Mouse (Mus musculus) midbrain, embryonic 16.5 days (tissue): ENCODE results near the gene Cs. TPM values are rescaled to one million over a fixed set of nuclear protein-coding genes. Genes with fewer than 3 reads are reported as not detected.

Experiments used
- ATAC-seq: fragments of 200-750 bp; cut with Nextera tagmentation; 2 replicates; pipeline ENCODE4 v1.8.0; 2017; ENCODE audit warnings: moderate TSS enrichment
- H3K27ac ChIP-seq: fragments of 300-500 bp; sonication (generic); 2 replicates; pipeline ENCODE4 v1.5.1; 2014; ENCODE audit warnings: mild to moderate bottlenecking, low read length, mixed read lengths
- H3K27me3 ChIP-seq: fragments of 300-500 bp; sonication (generic); 2 replicates; pipeline ENCODE4 v1.6.1; 2014; ENCODE audit warnings: low read depth, low read length, mixed read lengths; ENCODE audit not compliant: control insufficient read depth, insufficient read depth
- H3K36me3 ChIP-seq: fragments of 300-500 bp; sonication (generic); 2 replicates; pipeline ENCODE4 v1.6.1; 2014; ENCODE audit warnings: mild to moderate bottlenecking, low read length, moderate library complexity, mixed read lengths; ENCODE audit not compliant: control insufficient read depth, insufficient read depth
- H3K4me1 ChIP-seq: fragments of 300-500 bp; sonication (generic); 2 replicates; pipeline ENCODE4 v1.6.1; 2014; ENCODE audit warnings: mild to moderate bottlenecking, low read length, mixed read lengths; ENCODE audit not compliant: control insufficient read depth, insufficient read depth
- H3K4me2 ChIP-seq: fragments of 300-500 bp; sonication (generic); 2 replicates; pipeline ENCODE4 v1.6.1; 2014; ENCODE audit warnings: mild to moderate bottlenecking, low read length, mixed read lengths
- H3K4me3 ChIP-seq: fragments of 300-500 bp; sonication (generic); 2 replicates; pipeline ENCODE4 v1.5.1; 2014; ENCODE audit warnings: low read depth, mild to moderate bottlenecking, low read length, moderate library complexity, mixed read lengths
- H3K9ac ChIP-seq: fragments of 300-500 bp; sonication (generic); 2 replicates; pipeline ENCODE4 v1.6.1; 2014; ENCODE audit warnings: low read depth, low read length, mixed read lengths
- H3K9me3 ChIP-seq: fragments of 300-500 bp; sonication (generic); replicated peaks from 2 replicates; pipeline ENCODE4 v1.6.1; 2014; ENCODE audit warnings: mild to moderate bottlenecking, low read length, mixed read lengths; ENCODE audit not compliant: control insufficient read depth, poor library complexity, severe bottlenecking
- WGBS: fragments of 180-500 bp; shearing (Covaris S2); extraction: QIAGEN DNeasy Blood & Tissue Kit; methylation state at CpG from one replicate; pipeline ENCODE4 v1.1.7; 2014; 5-methylcytosine and 5-hydroxymethylcytosine counted together
- polyA plus RNA-seq: library from polyadenylated mRNA; unstranded; fragments of >200 nt; fragmentation: Nextera tagmentation; extraction: Ambion mirVana; gene quantifications from 2 replicates; pipeline ENCODE4 v1.2.1, GENCODE M21; 2015

The Cs gene
- polyA plus RNA-seq, 1 experiment from 2014 or later: 265 TPM

DNA sequence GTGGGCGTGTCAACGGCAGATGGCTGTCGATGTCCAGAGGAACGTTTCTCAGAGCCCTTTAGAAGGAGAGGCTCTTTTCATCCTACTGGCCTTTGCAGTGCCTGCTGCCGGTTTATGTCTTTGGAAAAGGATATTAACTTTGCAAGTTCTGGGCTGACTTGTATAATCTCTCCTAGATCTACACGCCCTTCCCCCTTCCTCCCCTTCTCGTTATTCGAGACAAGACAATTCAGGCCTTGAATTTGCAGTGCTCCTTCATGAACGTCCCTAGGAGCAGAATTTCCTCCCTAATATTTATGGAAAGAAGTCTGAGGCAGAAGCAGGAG lies 31.6 kb downstream of the Cs start:
- Histone ChIP-seq H3K36me3 (peaks cover 8% of the 10 kb centered on the region; the same call in 1 of the 2 replicates), H3K9ac (peak overlapping the region; percentile 78), H3K4me2 (peak overlapping the region; percentile 85), H3K4me1 (peaks cover 10% of the 10 kb centered on the region), H3K4me3 (peak overlapping the region; percentile 74), H3K9me3 (no peaks in the 10 kb centered on the region), H3K27ac (peak overlapping the region; percentile 97), H3K27me3 (no peaks in the 10 kb centered on the region)
- WGBS: 3% methylated on average over 9 of the region's 9 CpGs
- no peak for ATAC-seq

DNA sequence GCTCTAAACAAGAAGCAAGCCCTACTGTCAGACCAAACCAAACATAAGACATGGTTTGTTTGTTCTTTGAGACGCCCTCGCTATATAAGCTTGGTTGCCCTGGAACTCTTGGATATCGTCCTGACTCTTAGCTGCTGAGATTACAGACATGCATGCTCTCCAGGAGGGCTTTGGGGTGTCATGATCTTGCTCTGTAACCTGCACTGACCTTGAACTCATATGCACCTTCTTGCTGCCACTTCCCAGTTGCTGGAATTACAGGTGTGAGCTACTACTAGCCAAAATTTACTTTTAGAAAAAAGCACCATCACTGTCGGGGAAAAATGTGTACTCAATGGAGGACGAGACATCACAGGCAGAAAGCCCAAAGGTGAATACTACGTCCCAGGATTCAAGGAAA lies 32.1 kb downstream of the Cs start:
- Histone ChIP-seq H3K4me3 (peak overlapping the region; percentile 74), H3K27ac (peak overlapping the region; percentile 97), H3K27me3 (no peaks in the 10 kb centered on the region), H3K4me1 (peaks cover 10% of the 10 kb centered on the region), H3K9ac (peak overlapping the region; percentile 78; the same call in 1 of the 2 replicates), H3K4me2 (peak overlapping the region; percentile 85), H3K36me3 (peaks cover 4% of the 10 kb centered on the region; the same call in 1 of the 2 replicates), H3K9me3 (no peaks in the 10 kb centered on the region)
- no peak for ATAC-seq
- 78% methylated on average over 6 of the region's 6 CpGs for WGBS

DNA sequence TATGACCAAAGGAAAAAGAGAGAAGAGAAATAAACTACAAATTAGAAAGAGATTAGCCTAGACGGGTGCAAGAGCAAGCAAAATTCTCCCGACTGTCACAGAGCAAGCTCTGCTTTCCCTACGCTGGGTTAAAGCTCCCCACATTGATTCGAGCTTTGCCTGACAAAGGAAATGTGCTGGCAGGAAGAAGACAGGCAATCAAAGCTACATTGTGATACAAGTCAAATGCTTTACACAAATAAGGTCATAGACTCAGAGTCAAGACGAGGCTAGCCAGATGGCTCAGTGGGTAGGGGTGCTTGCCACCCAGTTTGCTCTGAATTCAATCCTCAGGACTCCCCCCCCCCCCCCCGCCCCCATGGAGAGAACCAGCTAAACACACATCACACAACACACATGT lies 32.5 kb downstream of the Cs start:
- ATAC-seq: no peak
- no peak overlapping the region for H3K27ac ChIP-seq
- H3K36me3 ChIP-seq: peaks cover 2% of the 10 kb centered on the region; the same call in 1 of the 2 replicates
- no peaks in the 10 kb centered on the region for H3K27me3 ChIP-seq
- H3K4me3 ChIP-seq: no peak overlapping the region
- no peak overlapping the region for H3K9ac ChIP-seq
- WGBS: 63% methylated on average over 5 of the region's 6 CpGs
- H3K4me1 ChIP-seq: peaks cover 10% of the 10 kb centered on the region
- H3K9me3 ChIP-seq: no peaks in the 10 kb centered on the region
- no peak overlapping the region for H3K4me2 ChIP-seq

DNA sequence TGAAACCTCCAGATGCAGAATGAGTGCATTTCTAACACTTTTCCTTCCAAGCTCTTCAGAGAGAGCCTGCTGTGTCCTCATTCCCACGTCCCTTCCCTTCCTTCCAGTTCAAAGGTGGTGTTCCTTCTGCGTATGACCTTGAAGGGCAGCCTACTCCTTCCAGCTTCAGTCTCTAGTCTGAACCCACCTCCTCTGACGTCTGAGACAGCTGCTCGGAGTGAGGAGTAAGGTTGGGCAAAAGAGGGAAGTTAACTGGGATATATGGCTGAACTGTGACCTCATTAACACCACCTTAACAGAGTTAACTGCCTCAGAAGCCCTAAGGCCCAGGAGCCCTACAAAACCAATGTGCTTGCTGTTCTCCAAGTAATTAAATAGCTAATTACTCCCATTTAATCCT lies 33.1 kb downstream of the Cs start:
- H3K9me3 ChIP-seq: no peaks in the 10 kb centered on the region
- H3K27me3 ChIP-seq: no peaks in the 10 kb centered on the region
- no peak for ATAC-seq
- H3K9ac ChIP-seq: no peak overlapping the region
- H3K27ac ChIP-seq: no peak overlapping the region
- H3K4me1 ChIP-seq: peaks cover 10% of the 10 kb centered on the region
- no peak overlapping the region for H3K4me3 ChIP-seq
- no peak overlapping the region for H3K4me2 ChIP-seq
- no peaks in the 10 kb centered on the region for H3K36me3 ChIP-seq
- 64% methylated on average over 4 of the region's 4 CpGs for WGBS

DNA sequence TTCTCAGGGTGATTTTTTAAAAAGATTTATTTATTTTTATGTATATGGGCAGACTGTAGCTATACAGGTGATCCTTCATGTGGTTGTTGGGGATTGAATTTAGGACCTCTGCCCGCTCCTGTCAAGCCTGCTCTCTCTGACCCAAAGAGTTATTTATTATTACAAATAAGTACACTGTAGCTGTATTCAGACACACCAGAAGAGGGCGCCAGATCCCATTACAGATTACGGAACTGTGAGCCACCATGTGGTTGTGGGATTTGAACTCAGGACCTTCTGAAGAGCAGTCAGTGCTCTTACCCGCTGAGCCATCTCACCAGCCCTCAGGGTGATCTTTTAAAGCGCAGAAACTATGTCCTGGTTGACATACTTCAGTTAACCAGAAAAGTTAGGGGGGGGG lies 34.6 kb downstream of the Cs start:
- Histone ChIP-seq H3K4me3 (no peak overlapping the region), H3K9me3 (no peaks in the 10 kb centered on the region), H3K9ac (no peak overlapping the region), H3K4me1 (peaks cover 17% of the 10 kb centered on the region), H3K27me3 (no peaks in the 10 kb centered on the region), H3K4me2 (no peak overlapping the region), H3K27ac (no peak overlapping the region), H3K36me3 (no peaks in the 10 kb centered on the region)
- no peak for ATAC-seq
- WGBS: 82% methylated on average over 5 of the region's 5 CpGs

DNA sequence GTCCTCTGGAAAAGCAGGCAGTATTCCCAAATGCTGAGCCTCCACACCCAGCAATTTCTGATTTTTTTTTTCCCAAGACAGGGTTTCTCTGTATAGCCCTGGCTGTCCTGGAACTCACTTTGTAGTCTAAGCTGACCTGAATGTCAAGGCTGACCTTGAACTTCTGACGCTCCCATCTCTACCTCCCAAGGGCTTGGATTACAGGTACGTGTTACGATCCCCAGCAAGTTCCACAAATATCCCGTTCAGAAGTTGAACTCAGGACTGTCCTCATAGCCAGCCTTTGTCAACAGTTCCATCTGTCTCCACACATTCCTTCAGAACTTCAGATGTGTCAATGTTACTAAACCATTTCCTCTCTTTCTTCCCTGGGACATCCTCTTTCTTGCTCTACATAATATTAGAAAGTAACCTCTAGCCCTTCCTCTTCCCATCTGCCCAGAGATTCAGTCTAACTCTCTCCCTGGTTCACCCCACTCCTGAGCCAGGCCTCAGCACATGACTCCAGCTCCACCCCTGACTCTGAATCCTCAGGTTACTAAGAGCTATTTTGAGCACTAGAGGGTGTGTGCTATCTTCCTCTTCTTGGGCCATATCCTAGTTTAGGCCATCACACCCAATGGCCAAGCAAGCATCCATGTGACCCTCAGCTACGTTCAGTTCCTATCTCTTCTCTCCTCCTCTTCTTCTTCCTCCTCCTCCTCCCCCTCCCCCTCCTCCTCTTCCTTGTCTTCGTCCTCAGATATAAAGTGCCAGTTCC lies 35.6 kb downstream of the Cs start:
- Histone ChIP-seq H3K36me3 (no peaks in the 10 kb centered on the region), H3K27ac (no peak overlapping the region), H3K9ac (no peak overlapping the region), H3K27me3 (no peaks in the 10 kb centered on the region), H3K4me2 (no peak overlapping the region), H3K4me1 (peaks cover 13% of the 10 kb centered on the region), H3K4me3 (no peak overlapping the region), H3K9me3 (no peaks in the 10 kb centered on the region)
- 87% methylated on average over 6 of the region's 6 CpGs for WGBS
- ATAC-seq: no peak

DNA sequence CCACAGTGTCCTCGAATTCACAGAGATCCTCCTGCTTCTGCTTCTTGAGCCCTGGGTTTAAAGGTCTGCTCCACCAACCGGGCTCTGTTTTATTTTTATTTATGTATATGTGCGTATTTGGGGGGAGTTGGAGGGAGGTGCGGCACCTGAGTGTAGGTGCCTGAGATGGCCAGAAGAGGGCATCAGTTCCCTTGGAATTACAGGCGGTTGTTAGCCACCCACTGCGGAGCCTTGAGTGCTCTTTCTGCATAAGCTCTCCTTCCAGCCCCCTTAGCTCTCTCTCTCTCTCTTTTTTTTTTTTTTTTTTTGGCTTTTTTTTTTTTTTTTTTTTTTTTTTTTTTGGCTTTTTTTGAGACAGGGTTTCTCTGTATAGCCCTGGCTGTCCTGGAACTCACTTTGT lies 36.9 kb downstream of the Cs start:
- no peak for ATAC-seq

DNA sequence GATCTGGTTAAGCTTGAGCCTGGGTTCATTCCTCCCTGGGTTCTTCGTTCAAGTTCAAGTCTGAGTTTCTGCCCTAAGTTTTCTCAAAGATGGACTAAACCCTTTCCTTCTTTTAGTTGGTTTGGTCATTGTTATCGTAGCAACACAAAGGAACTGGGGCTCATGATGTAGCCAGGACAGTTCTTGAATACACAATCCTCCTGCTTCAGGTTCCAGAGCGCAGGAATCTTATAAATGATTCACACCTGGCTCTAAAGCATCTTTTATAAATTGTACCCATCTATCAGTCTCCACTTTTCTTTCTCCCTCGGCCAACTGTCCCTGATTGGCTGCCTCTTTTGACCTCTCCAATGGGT lies 38.5 kb downstream of the Cs start:
- ATAC-seq: no peak
- no peaks in the 10 kb centered on the region for H3K27me3 ChIP-seq
- H3K9me3 ChIP-seq: no peaks in the 10 kb centered on the region
- peaks cover 15% of the 10 kb centered on the region for H3K36me3 ChIP-seq
- WGBS: 40% methylated on average over 4 of the region's 4 CpGs
- H3K4me1 ChIP-seq: peaks cover 22% of the 10 kb centered on the region
- H3K4me3 ChIP-seq: peak overlapping the region; percentile 94
- peak overlapping the region; percentile 78 for H3K4me2 ChIP-seq
- peak overlapping the region; percentile 99 for H3K9ac ChIP-seq
- peak overlapping the region; percentile 98 for H3K27ac ChIP-seq

More for the DNA sequence above, 36.9 kb downstream of the Cs start:
- Histone ChIP-seq H3K4me2 (no peak overlapping the region), H3K27ac (no peak overlapping the region), H3K4me3 (no peak overlapping the region), H3K36me3 (peaks cover 2% of the 10 kb centered on the region), H3K4me1 (peaks cover 20% of the 10 kb centered on the region), H3K27me3 (no peaks in the 10 kb centered on the region), H3K9ac (no peak overlapping the region), H3K9me3 (no peaks in the 10 kb centered on the region)
- WGBS: 80% methylated on average over 6 of the region's 6 CpGs

DNA sequence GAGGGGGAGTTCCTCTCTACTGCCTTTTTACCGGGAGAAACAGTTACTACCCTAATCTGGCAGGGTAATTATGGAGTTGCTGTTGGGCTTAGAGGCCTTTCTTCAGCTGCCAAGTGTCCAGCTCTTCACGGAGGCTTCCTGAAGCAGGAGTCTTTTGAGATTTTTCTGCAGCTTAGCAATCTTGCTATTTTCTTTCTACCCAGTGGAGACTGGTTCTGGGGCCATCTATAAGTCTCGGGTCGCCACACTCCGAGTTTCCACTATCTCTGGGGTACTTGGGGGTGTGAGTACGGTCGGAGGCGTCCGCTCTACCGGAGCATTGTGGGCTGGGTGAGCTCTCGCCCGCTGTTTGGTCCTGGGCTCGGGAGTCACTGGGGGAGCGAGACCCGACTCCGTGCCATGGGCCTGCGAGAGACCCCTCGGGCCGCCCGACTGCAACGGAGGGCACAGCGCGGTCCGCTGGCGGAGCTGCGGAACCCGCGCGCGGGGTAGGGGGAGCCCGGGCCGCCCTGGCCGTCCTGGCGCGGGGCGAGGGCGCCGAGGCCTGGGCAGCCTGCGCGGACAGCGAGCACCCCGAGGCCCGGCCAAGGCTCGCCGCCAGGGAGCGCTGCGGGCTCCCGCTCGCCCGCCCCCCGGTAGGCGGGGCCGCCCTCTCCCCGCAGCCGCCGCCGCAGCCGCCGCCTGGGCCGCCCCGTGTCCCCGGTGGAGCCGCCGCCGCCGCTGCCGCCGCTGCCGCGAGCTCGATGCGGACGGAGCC lies 39.1 kb downstream of the Cs start, which contains the start of gene Ankrd52:
TSS of gene Ankrd52 (plus strand) at position 661 of the 757 bp plus-strand sequence.
- ATAC-seq: peak; percentile 88
- no peaks in the 10 kb centered on the region for H3K27me3 ChIP-seq
- H3K4me2 ChIP-seq: peak within 1 kb of the TSS; percentile 84
- H3K36me3 ChIP-seq: peaks cover 17% of the 10 kb centered on the region
- peak within 1 kb of the TSS; percentile 94 for H3K4me3 ChIP-seq
- H3K9me3 ChIP-seq: no peaks in the 10 kb centered on the region
- WGBS: 0% methylated on average over 38 of the region's 73 CpGs
- H3K9ac ChIP-seq: peak within 1 kb of the TSS; percentile 99
- peaks cover 22% of the 10 kb centered on the region for H3K4me1 ChIP-seq
- peak within 1 kb of the TSS; percentile 98 for H3K27ac ChIP-seq
